Mouse (Mus musculus): ENCODE measurements at regions not wholly inside any gene's neighbourhood (a gene's known extent, or its start where the extent isn't known, plus 50 kb on each side); places are given as distances from the start of the nearest gene placed in this dataset.

DNA sequence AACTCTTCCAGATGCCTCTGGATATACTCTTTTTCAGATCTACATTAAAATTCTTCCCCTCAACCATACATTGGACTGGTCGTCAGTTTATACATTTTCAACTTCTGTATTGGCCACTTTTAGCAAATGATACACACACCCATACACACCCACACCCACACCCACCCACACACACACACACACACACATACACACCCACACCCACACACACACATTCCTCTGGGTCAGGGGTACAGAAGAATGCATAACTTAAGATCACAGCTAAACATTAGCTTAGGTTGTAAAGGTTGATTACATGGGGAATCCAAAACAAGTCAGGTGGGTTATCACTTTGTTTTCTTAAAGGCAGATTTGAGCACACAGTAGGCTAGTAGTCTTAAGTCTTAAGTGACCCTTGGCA lies 75.9 kb upstream of the Gm6657 start:
- Histone ChIP-seq H3K9me3 (ENCODE audit: control insufficient read depth, insufficient read depth, low read depth, low read length) (no peaks in the 10 kb centered on the region), H3K27ac (ENCODE audit: insufficient read depth, low read depth, low read length, poor library complexity, severe bottlenecking) (no peak overlapping the region), H3K36me3 (ENCODE audit: control insufficient read depth, insufficient read depth, low read length, poor library complexity, severe bottlenecking) (no peaks in the 10 kb centered on the region), H3K4me1 (ENCODE audit: control insufficient read depth in 2 of 2, insufficient read depth in 2 of 2, low read length in 2 of 2, poor library complexity in 1 of 2) (no peaks in the 10 kb centered on the region), H3K9ac (ENCODE audit: insufficient read depth, low read depth, low read length, poor library complexity, severe bottlenecking) (no peak overlapping the region), H3K4me3 (ENCODE audit: insufficient read depth in 1 of 2, low read depth in 1 of 2, low read length in 2 of 2, poor library complexity in 1 of 2, severe bottlenecking in 1 of 2) (no peak overlapping the region)
- no peak for DNase-seq (ENCODE audit: low read depth, low spot score)
- in situ Hi-C loops (cut with MboI; ENCODE audit: low sequenced_read_pairs in 2 of 2, unreplicated experiment in 2 of 2), result no loop called here
- no peak for TF ChIP-seq MAFK (IDR thresholded peaks at IDR 0.05; ENCODE audit: insufficient read depth, low read depth, low read length)
- no peak for TF ChIP-seq ZNF384 (IDR thresholded peaks at IDR 0.05; ENCODE audit: low read depth, low read length)
- no peak for TF ChIP-seq HCFC1 (IDR thresholded peaks at IDR 0.05; ENCODE audit: borderline replicate concordance, insufficient read depth, low read length)
- no peak for TF ChIP-seq ZC3H11A (IDR thresholded peaks at IDR 0.05; ENCODE audit: borderline replicate concordance, low read depth, low read length)
- TF ChIP-seq CHD2 (IDR thresholded peaks at IDR 0.05; ENCODE audit: low read depth, low read length), result no peak

DNA sequence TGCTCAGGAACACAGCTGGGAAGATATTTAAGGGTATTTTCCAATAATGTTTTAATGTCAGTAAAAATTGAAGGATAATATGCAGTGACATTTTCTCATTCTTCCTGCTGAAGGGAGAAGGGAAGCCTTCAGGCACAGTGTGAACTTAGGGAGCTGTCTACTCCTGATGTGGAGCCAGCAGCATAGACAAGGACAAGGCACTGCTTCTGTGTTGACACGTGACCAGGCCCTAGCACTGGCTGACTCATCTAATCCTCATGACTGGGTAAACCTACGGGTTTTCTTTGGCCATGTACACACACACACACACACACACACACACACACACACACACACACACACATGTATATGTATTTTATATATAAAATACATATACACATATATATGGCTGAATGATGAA lies 74.8 kb upstream of the Gm6657 start:
- H3K4me3 ChIP-seq (ENCODE audit: insufficient read depth in 1 of 2, low read depth in 1 of 2, low read length in 2 of 2, poor library complexity in 1 of 2, severe bottlenecking in 1 of 2), result no peak overlapping the region
- H3K36me3 ChIP-seq (ENCODE audit: control insufficient read depth, insufficient read depth, low read length, poor library complexity, severe bottlenecking), result no peaks in the 10 kb centered on the region
- in situ Hi-C loops (cut with MboI; ENCODE audit: low sequenced_read_pairs in 2 of 2, unreplicated experiment in 2 of 2), result no loop called here
- DNase-seq (ENCODE audit: low read depth, low spot score), result no peak
- H3K27ac ChIP-seq (ENCODE audit: insufficient read depth, low read depth, low read length, poor library complexity, severe bottlenecking), result no peak overlapping the region
- TF ChIP-seq CHD2 (IDR thresholded peaks at IDR 0.05; ENCODE audit: low read depth, low read length) (no peak), MAFK (IDR thresholded peaks at IDR 0.05; ENCODE audit: insufficient read depth, low read depth, low read length) (no peak)
- no peaks in the 10 kb centered on the region for H3K4me1 ChIP-seq (ENCODE audit: control insufficient read depth in 2 of 2, insufficient read depth in 2 of 2, low read length in 2 of 2, poor library complexity in 1 of 2)
- no peaks in the 10 kb centered on the region for H3K9me3 ChIP-seq (ENCODE audit: control insufficient read depth, insufficient read depth, low read depth, low read length)
- H3K9ac ChIP-seq (ENCODE audit: insufficient read depth, low read depth, low read length, poor library complexity, severe bottlenecking), result no peak overlapping the region

DNA sequence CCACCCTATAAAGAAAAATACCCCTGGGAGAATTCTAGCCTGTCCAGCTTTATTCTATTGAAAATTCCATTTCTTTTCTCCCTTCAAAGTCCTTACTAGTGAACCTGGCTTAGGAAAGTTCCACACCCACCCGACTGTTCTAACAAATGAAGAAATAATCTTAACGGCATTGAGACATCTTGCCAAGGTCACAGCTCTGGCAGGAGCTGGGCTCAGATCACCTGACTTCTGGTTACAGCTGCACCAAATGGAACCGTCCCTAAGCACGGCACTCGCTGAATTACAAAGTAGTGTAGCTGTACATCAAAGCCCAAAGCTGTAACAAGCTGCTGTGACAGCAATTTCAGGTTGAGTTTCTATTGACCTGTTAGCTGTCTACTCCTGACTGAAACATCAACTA lies 74.2 kb upstream of the Gm6657 start:
- no peak overlapping the region for H3K27ac ChIP-seq (ENCODE audit: insufficient read depth, low read depth, low read length, poor library complexity, severe bottlenecking)
- H3K36me3 ChIP-seq (ENCODE audit: control insufficient read depth, insufficient read depth, low read length, poor library complexity, severe bottlenecking), result no peaks in the 10 kb centered on the region
- in situ Hi-C loops (cut with MboI; ENCODE audit: low sequenced_read_pairs in 2 of 2, unreplicated experiment in 2 of 2), result no loop called here
- H3K4me3 ChIP-seq (ENCODE audit: insufficient read depth in 1 of 2, low read depth in 1 of 2, low read length in 2 of 2, poor library complexity in 1 of 2, severe bottlenecking in 1 of 2), result no peak overlapping the region
- H3K9ac ChIP-seq (ENCODE audit: insufficient read depth, low read depth, low read length, poor library complexity, severe bottlenecking), result no peak overlapping the region
- TF ChIP-seq ZC3H11A (IDR thresholded peaks at IDR 0.05; ENCODE audit: borderline replicate concordance, low read depth, low read length) (no peak), HCFC1 (IDR thresholded peaks at IDR 0.05; ENCODE audit: borderline replicate concordance, insufficient read depth, low read length) (no peak), CHD2 (IDR thresholded peaks at IDR 0.05; ENCODE audit: low read depth, low read length) (no peak), MAFK (IDR thresholded peaks at IDR 0.05; ENCODE audit: insufficient read depth, low read depth, low read length) (no peak), ZNF384 (IDR thresholded peaks at IDR 0.05; ENCODE audit: low read depth, low read length) (no peak)
- no peaks in the 10 kb centered on the region for H3K9me3 ChIP-seq (ENCODE audit: control insufficient read depth, insufficient read depth, low read depth, low read length)
- H3K4me1 ChIP-seq (ENCODE audit: control insufficient read depth in 2 of 2, insufficient read depth in 2 of 2, low read length in 2 of 2, poor library complexity in 1 of 2), result no peaks in the 10 kb centered on the region
- no peak for DNase-seq (ENCODE audit: low read depth, low spot score)

DNA sequence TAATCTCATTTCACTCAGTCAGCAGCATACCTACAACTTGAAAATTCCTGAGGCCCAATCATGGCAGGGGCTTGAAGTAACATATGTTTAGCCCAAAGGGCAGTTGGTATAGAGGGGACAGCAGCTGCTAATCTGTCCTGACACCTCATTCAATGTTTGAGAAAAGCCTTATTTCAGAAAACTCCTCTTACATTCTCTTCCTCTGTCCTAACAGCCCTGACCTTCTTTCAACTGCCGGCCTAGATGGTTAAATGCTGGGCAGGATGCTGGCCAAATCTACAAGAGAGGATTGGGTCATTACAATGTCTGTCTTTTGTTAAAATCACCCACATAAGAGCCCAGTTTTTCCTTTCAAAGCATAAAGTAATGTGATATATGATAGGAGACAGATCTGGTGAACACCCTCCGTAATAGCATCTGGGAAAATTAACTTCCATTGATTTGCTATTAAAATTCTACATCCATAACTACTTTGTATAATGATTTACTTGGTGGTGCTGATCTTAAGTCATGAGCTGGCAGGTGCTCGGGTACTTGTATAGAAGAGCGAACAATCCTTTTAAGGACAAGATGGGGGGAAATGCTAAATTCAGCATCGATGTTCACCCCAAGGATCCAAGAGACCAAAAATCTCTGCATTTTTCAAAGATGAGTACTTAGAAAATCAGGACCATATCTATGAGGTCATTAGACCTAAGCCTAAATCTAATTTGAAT lies 64.8 kb upstream of the Gm6657 start:
- in situ Hi-C loops (cut with MboI; ENCODE audit: low sequenced_read_pairs in 2 of 2, unreplicated experiment in 2 of 2), result no loop called here
- TF ChIP-seq ZC3H11A (IDR thresholded peaks at IDR 0.05; ENCODE audit: borderline replicate concordance, low read depth, low read length) (no peak), HCFC1 (IDR thresholded peaks at IDR 0.05; ENCODE audit: borderline replicate concordance, insufficient read depth, low read length) (no peak), ZNF384 (IDR thresholded peaks at IDR 0.05; ENCODE audit: low read depth, low read length) (no peak), MAFK (IDR thresholded peaks at IDR 0.05; ENCODE audit: insufficient read depth, low read depth, low read length) (no peak), CHD2 (IDR thresholded peaks at IDR 0.05; ENCODE audit: low read depth, low read length) (no peak)

More for the DNA sequence above, 64.8 kb upstream of the Gm6657 start:
- Histone ChIP-seq H3K36me3 (ENCODE audit: control insufficient read depth, insufficient read depth, low read length, poor library complexity, severe bottlenecking) (no peaks in the 10 kb centered on the region), H3K4me3 (ENCODE audit: insufficient read depth in 1 of 2, low read depth in 1 of 2, low read length in 2 of 2, poor library complexity in 1 of 2, severe bottlenecking in 1 of 2) (no peak overlapping the region), H3K27ac (ENCODE audit: insufficient read depth, low read depth, low read length, poor library complexity, severe bottlenecking) (no peak overlapping the region), H3K4me1 (ENCODE audit: control insufficient read depth in 2 of 2, insufficient read depth in 2 of 2, low read length in 2 of 2, poor library complexity in 1 of 2) (no peaks in the 10 kb centered on the region), H3K9me3 (ENCODE audit: control insufficient read depth, insufficient read depth, low read depth, low read length) (no peaks in the 10 kb centered on the region), H3K9ac (ENCODE audit: insufficient read depth, low read depth, low read length, poor library complexity, severe bottlenecking) (no peak overlapping the region)
- no peak for DNase-seq (ENCODE audit: low read depth, low spot score)
